Mouse (Mus musculus) fat pad, adult 2 months (tissue): ENCODE measurements around the gene Stpg4.

Experiments
- DNase-seq: peaks from one replicate; pipeline ENCODE4 v3.0.0-alpha.2; 2011; ENCODE audit warnings: low read depth, low spot score; ENCODE audit errors: extremely low read depth

The Stpg4 gene

GRCm38 (mm10) chr17:87352106-87352897 lies 75.2 kb downstream of the Stpg4 start:
- DNase-seq: no peak

- DNase-seq: no peak
These were observed 76.1 kb downstream of the Stpg4 start for GRCm38 (mm10) chr17:87351241-87352105.

- no peak for DNase-seq
These were observed 76.9 kb downstream of the Stpg4 start for GRCm38 (mm10) chr17:87350471-87351240.

- DNase-seq: no peak
These were observed 78.0 kb downstream of the Stpg4 start for GRCm38 (mm10) chr17:87349575-87349974.

- no peak for DNase-seq
These were observed 78.5 kb downstream of the Stpg4 start for GRCm38 (mm10) chr17:87349069-87349468.

GRCm38 (mm10) chr17:87348353-87348752 lies 79.2 kb downstream of the Stpg4 start:
- DNase-seq: no peak

GRCm38 (mm10) chr17:87345252-87345593 lies 82.3 kb downstream of the Stpg4 start:
- DNase-seq: no peak

- DNase-seq: no peak
These were observed 82.9 kb downstream of the Stpg4 start for GRCm38 (mm10) chr17:87344441-87345251.

GRCm38 (mm10) chr17:87343060-87343703 lies 84.4 kb downstream of the Stpg4 start:
- no peak for DNase-seq
